Mouse (Mus musculus): ENCODE results near the gene Atp6v1e1. TPM values are rescaled to one million over a fixed set of nuclear protein-coding genes. Genes with fewer than 3 reads are reported as not detected.

The Atp6v1e1 gene
- polyA plus RNA-seq, 1 experiment: 213 TPM

GRCm38 (mm10) chr6:120773149-120773628 is 49.4 kb downstream of the Atp6v1e1 start, which contains the start of gene Slc25a18:
Slc25a18 (plus strand) TSS chr6:120773578.
- Histone ChIP-seq H3K9me3 (replicated peaks; ENCODE audit: control insufficient read depth, insufficient read depth, low read length, poor library complexity, severe bottlenecking) (no peaks in the 10 kb centered on the region), H3K4me1 (ENCODE audit: control insufficient read depth, insufficient read depth, low read length) (no peaks in the 10 kb centered on the region), H3K27ac (ENCODE audit: insufficient read depth, low read length) (no peak within 1 kb of the TSS), H3K9ac (ENCODE audit: low read depth, poor library complexity, severe bottlenecking) (no peak within 1 kb of the TSS), H3K27me3 (ENCODE audit: control insufficient read depth, insufficient read depth, low read length, poor library complexity, severe bottlenecking) (no peaks in the 10 kb centered on the region), H3K36me3 (ENCODE audit: control insufficient read depth, insufficient read depth, low read length, poor library complexity, severe bottlenecking) (no peaks in the 10 kb centered on the region), H3K4me3 (ENCODE audit: low read depth, low read length) (no peak within 1 kb of the TSS)
- TF ChIP-seq CTCF (IDR thresholded peaks at IDR 0.05; ENCODE audit: low read depth, low read length) (no peak), POLR2A (IDR thresholded peaks at IDR 0.05; ENCODE audit: insufficient read depth, low read length) (no peak), EP300 (IDR thresholded peaks at IDR 0.05; ENCODE audit: insufficient read depth, low read depth, low read length) (no peak)

- Histone ChIP-seq H3K4me1 (ENCODE audit: control insufficient read depth, insufficient read depth, low read length) (no peaks in the 10 kb centered on the region), H3K36me3 (ENCODE audit: control insufficient read depth, insufficient read depth, low read length, poor library complexity, severe bottlenecking) (peaks cover under 1% of the 10 kb centered on the region; the same call in 1 of the 2 replicates), H3K27me3 (ENCODE audit: control insufficient read depth, insufficient read depth, low read length, poor library complexity, severe bottlenecking) (no peaks in the 10 kb centered on the region), H3K27ac (ENCODE audit: insufficient read depth, low read length) (no peak overlapping the region), H3K4me3 (ENCODE audit: low read depth, low read length) (no peak overlapping the region), H3K9me3 (replicated peaks; ENCODE audit: control insufficient read depth, insufficient read depth, low read length, poor library complexity, severe bottlenecking) (no peaks in the 10 kb centered on the region), H3K9ac (ENCODE audit: low read depth, poor library complexity, severe bottlenecking) (no peak overlapping the region)
- TF ChIP-seq POLR2A (IDR thresholded peaks at IDR 0.05; ENCODE audit: insufficient read depth, low read length) (no peak), CTCF (IDR thresholded peaks at IDR 0.05; ENCODE audit: low read depth, low read length) (no peak), EP300 (IDR thresholded peaks at IDR 0.05; ENCODE audit: insufficient read depth, low read depth, low read length) (no peak)
These were observed 50.6 kb downstream of the Atp6v1e1 start for GRCm38 (mm10) chr6:120772025-120772424.

- H3K27ac ChIP-seq (ENCODE audit: insufficient read depth, low read length): no peak overlapping the region
- TF ChIP-seq POLR2A (IDR thresholded peaks at IDR 0.05; ENCODE audit: insufficient read depth, low read length) (no peak), CTCF (IDR thresholded peaks at IDR 0.05; ENCODE audit: low read depth, low read length) (no peak), EP300 (IDR thresholded peaks at IDR 0.05; ENCODE audit: insufficient read depth, low read depth, low read length) (no peak)
- H3K36me3 ChIP-seq (ENCODE audit: control insufficient read depth, insufficient read depth, low read length, poor library complexity, severe bottlenecking): peaks cover 7% of the 10 kb centered on the region; the same call in 1 of the 2 replicates
- no peaks in the 10 kb centered on the region for H3K4me1 ChIP-seq (ENCODE audit: control insufficient read depth, insufficient read depth, low read length)
- no peaks in the 10 kb centered on the region for H3K27me3 ChIP-seq (ENCODE audit: control insufficient read depth, insufficient read depth, low read length, poor library complexity, severe bottlenecking)
- no peak overlapping the region for H3K4me3 ChIP-seq (ENCODE audit: low read depth, low read length)
- no peaks in the 10 kb centered on the region for H3K9me3 ChIP-seq (replicated peaks; ENCODE audit: control insufficient read depth, insufficient read depth, low read length, poor library complexity, severe bottlenecking)
- no peak overlapping the region for H3K9ac ChIP-seq (ENCODE audit: low read depth, poor library complexity, severe bottlenecking)
These were observed 51.2 kb downstream of the Atp6v1e1 start for GRCm38 (mm10) chr6:120771366-120771765.

GRCm38 (mm10) chr6:120769972-120770371 is 52.6 kb downstream of the Atp6v1e1 start:
- TF ChIP-seq EP300 (IDR thresholded peaks at IDR 0.05; ENCODE audit: insufficient read depth, low read depth, low read length) (no peak), CTCF (IDR thresholded peaks at IDR 0.05; ENCODE audit: low read depth, low read length) (no peak), POLR2A (IDR thresholded peaks at IDR 0.05; ENCODE audit: insufficient read depth, low read length) (no peak)
- H3K36me3 ChIP-seq (ENCODE audit: control insufficient read depth, insufficient read depth, low read length, poor library complexity, severe bottlenecking): peaks cover 16% of the 10 kb centered on the region
- no peaks in the 10 kb centered on the region for H3K4me1 ChIP-seq (ENCODE audit: control insufficient read depth, insufficient read depth, low read length)

GRCm38 (mm10) chr6:120761151-120761550 is 61.4 kb downstream of the Atp6v1e1 start:
- Histone ChIP-seq H3K36me3 (ENCODE audit: control insufficient read depth, insufficient read depth, low read length, poor library complexity, severe bottlenecking) (peaks cover 47% of the 10 kb centered on the region), H3K9me3 (replicated peaks; ENCODE audit: control insufficient read depth, insufficient read depth, low read length, poor library complexity, severe bottlenecking) (no peaks in the 10 kb centered on the region), H3K9ac (ENCODE audit: low read depth, poor library complexity, severe bottlenecking) (no peak overlapping the region), H3K4me1 (ENCODE audit: control insufficient read depth, insufficient read depth, low read length) (no peaks in the 10 kb centered on the region), H3K4me3 (ENCODE audit: low read depth, low read length) (no peak overlapping the region), H3K27me3 (ENCODE audit: control insufficient read depth, insufficient read depth, low read length, poor library complexity, severe bottlenecking) (no peaks in the 10 kb centered on the region), H3K27ac (ENCODE audit: insufficient read depth, low read length) (no peak overlapping the region)
- TF ChIP-seq POLR2A (IDR thresholded peaks at IDR 0.05; ENCODE audit: insufficient read depth, low read length) (no peak), EP300 (IDR thresholded peaks at IDR 0.05; ENCODE audit: insufficient read depth, low read depth, low read length) (no peak)

More at GRCm38 (mm10) chr6:120769972-120770371, 52.6 kb downstream of the Atp6v1e1 start:
- no peaks in the 10 kb centered on the region for H3K27me3 ChIP-seq (ENCODE audit: control insufficient read depth, insufficient read depth, low read length, poor library complexity, severe bottlenecking)
- no peak overlapping the region for H3K27ac ChIP-seq (ENCODE audit: insufficient read depth, low read length)
- no peak overlapping the region for H3K9ac ChIP-seq (ENCODE audit: low read depth, poor library complexity, severe bottlenecking)
- no peak overlapping the region for H3K4me3 ChIP-seq (ENCODE audit: low read depth, low read length)
- H3K9me3 ChIP-seq (replicated peaks; ENCODE audit: control insufficient read depth, insufficient read depth, low read length, poor library complexity, severe bottlenecking): no peaks in the 10 kb centered on the region

GRCm38 (mm10) chr6:120746416-120746815 is 76.2 kb downstream of the Atp6v1e1 start:
- no peak overlapping the region for H3K9ac ChIP-seq (ENCODE audit: low read depth, poor library complexity, severe bottlenecking)
- no peak overlapping the region for H3K4me3 ChIP-seq (ENCODE audit: low read depth, low read length)
- no peak for TF ChIP-seq EP300 (IDR thresholded peaks at IDR 0.05; ENCODE audit: insufficient read depth, low read depth, low read length)
- TF ChIP-seq CTCF (IDR thresholded peaks at IDR 0.05; ENCODE audit: low read depth, low read length): no peak
- TF ChIP-seq POLR2A (IDR thresholded peaks at IDR 0.05; ENCODE audit: insufficient read depth, low read length): no peak
- H3K36me3 ChIP-seq (ENCODE audit: control insufficient read depth, insufficient read depth, low read length, poor library complexity, severe bottlenecking): peaks cover 7% of the 10 kb centered on the region
- no peaks in the 10 kb centered on the region for H3K4me1 ChIP-seq (ENCODE audit: control insufficient read depth, insufficient read depth, low read length)
- H3K27me3 ChIP-seq (ENCODE audit: control insufficient read depth, insufficient read depth, low read length, poor library complexity, severe bottlenecking): no peaks in the 10 kb centered on the region
- H3K27ac ChIP-seq (ENCODE audit: insufficient read depth, low read length): no peak overlapping the region
- H3K9me3 ChIP-seq (replicated peaks; ENCODE audit: control insufficient read depth, insufficient read depth, low read length, poor library complexity, severe bottlenecking): no peaks in the 10 kb centered on the region

Other genes starting within 250 kb of the Atp6v1e1 start
- gene Cecr2, start 156.4 kb downstream of the Atp6v1e1 start, polyA plus RNA-seq (2011; ENCODE audit: insufficient read depth, insufficient read length, low read depth, missing spikeins): 73.8 and 77.1 TPM in 2 replicates
- not detected in 2 replicates for gene Slc25a18, start 49.2 kb downstream of the Atp6v1e1 start, polyA plus RNA-seq (2011; ENCODE audit: insufficient read depth, insufficient read length, low read depth, missing spikeins)
- gene Bcl2l13, start 13.4 kb upstream of the Atp6v1e1 start, polyA plus RNA-seq (2011; ENCODE audit: insufficient read depth, insufficient read length, low read depth, missing spikeins): 56.4 and 70.4 TPM in 2 replicates
- gene Bid, start 94.1 kb upstream of the Atp6v1e1 start, polyA plus RNA-seq (2011; ENCODE audit: insufficient read depth, insufficient read length, low read depth, missing spikeins): 43.8 and 45.0 TPM in 2 replicates